Mouse (Mus musculus) embryonic facial prominence, embryonic 13.5 days (tissue): Measurements from ENCODE around the gene Nav2. TPM values are rescaled to one million over a fixed set of nuclear protein-coding genes. Genes with fewer than 3 reads are reported as not detected.

Experiments used
- ATAC-seq: fragments of 200-750 bp; cut with Nextera tagmentation; 2 replicates; pipeline ENCODE4 v1.8.0; 2017; ENCODE audit warnings: low read depth; ENCODE audit not compliant: insufficient number of reproducible peaks, insufficient read depth, low FRiP score, low TSS enrichment
- H3K27ac ChIP-seq: fragments of 300-500 bp; sonication (generic); 2 replicates; pipeline ENCODE4 v1.5.1; 2015; ENCODE audit warnings: moderate library complexity, mild to moderate bottlenecking, inconsistent platforms
- H3K27me3 ChIP-seq: fragments of 300-500 bp; sonication (generic); 2 replicates; pipeline ENCODE4 v1.6.1; 2015; ENCODE audit warnings: mild to moderate bottlenecking, inconsistent platforms
- H3K36me3 ChIP-seq: fragments of 300-500 bp; sonication (generic); 2 replicates; pipeline ENCODE4 v1.6.1; 2015; ENCODE audit warnings: mild to moderate bottlenecking, inconsistent platforms
- H3K4me1 ChIP-seq: fragments of 300-500 bp; sonication (generic); 2 replicates; pipeline ENCODE4 v1.6.1; 2015; ENCODE audit warnings: inconsistent platforms
- H3K4me2 ChIP-seq: fragments of 300-500 bp; sonication (generic); 2 replicates; pipeline ENCODE4 v1.6.1; 2015; ENCODE audit warnings: moderate library complexity, mild to moderate bottlenecking, inconsistent platforms
- H3K4me3 ChIP-seq: fragments of 300-500 bp; sonication (generic); 2 replicates; pipeline ENCODE4 v1.5.1; 2015; ENCODE audit warnings: mild to moderate bottlenecking, inconsistent platforms
- H3K9ac ChIP-seq: fragments of 300-500 bp; sonication (generic); 2 replicates; pipeline ENCODE4 v1.6.1; 2015; ENCODE audit warnings: mild to moderate bottlenecking, inconsistent platforms
- H3K9me3 ChIP-seq: fragments of 300-500 bp; sonication (generic); 2 replicates; pipeline ENCODE4 v1.6.1; 2016; ENCODE audit warnings: inconsistent platforms
- WGBS: fragments of 180-500 bp; shearing (Covaris S2); methylation state at CpG from one replicate; pipeline ENCODE4 v1.1.7; 2015; ENCODE audit warnings: mixed read lengths; 5-methylcytosine and 5-hydroxymethylcytosine counted together
- polyA plus RNA-seq: library from polyadenylated mRNA; unstranded; fragments of >200 nt; fragmentation: Nextera tagmentation; extraction: Ambion mirVana; gene quantifications from 2 replicates; pipeline ENCODE4 v1.2.1, GENCODE M21; 2015

Gene Nav2
- polyA plus RNA-seq, 1 experiment from 2014 or later: 22.1 TPM

- H3K4me2 ChIP-seq: no peak overlapping the region
- ATAC-seq: no peak
- no peak overlapping the region for H3K9ac ChIP-seq
- H3K27ac ChIP-seq: no peak overlapping the region
- peaks cover 16% of the 10 kb centered on the region for H3K4me1 ChIP-seq
- H3K4me3 ChIP-seq: no peak overlapping the region
- peaks cover 4% of the 10 kb centered on the region; the same call in 1 of the 2 replicates for H3K36me3 ChIP-seq
- no peaks in the 10 kb centered on the region for H3K27me3 ChIP-seq
- 88% methylated on average over 4 of the region's 4 CpGs for WGBS
- H3K9me3 ChIP-seq: no peaks in the 10 kb centered on the region
Measured at GRCm38 (mm10) chr7:49493210-49493609, 584.7 kb downstream of the Nav2 start.

- no peak overlapping the region for H3K4me3 ChIP-seq
- 89% methylated on average over 6 of the region's 6 CpGs for WGBS
- no peak for ATAC-seq
- no peak overlapping the region for H3K9ac ChIP-seq
- no peaks in the 10 kb centered on the region for H3K9me3 ChIP-seq
- H3K27me3 ChIP-seq: no peaks in the 10 kb centered on the region
- H3K27ac ChIP-seq: no peak overlapping the region
- H3K4me1 ChIP-seq: peaks cover 16% of the 10 kb centered on the region
- H3K4me2 ChIP-seq: no peak overlapping the region
- H3K36me3 ChIP-seq: peaks cover 4% of the 10 kb centered on the region; the same call in 1 of the 2 replicates
Measured at GRCm38 (mm10) chr7:49494654-49495053, 586.1 kb downstream of the Nav2 start.

- H3K4me1 ChIP-seq: peaks cover 16% of the 10 kb centered on the region
- H3K27me3 ChIP-seq: no peaks in the 10 kb centered on the region
- no peaks in the 10 kb centered on the region for H3K9me3 ChIP-seq
- H3K9ac ChIP-seq: no peak overlapping the region
- 20% methylated on average over 11 of the region's 11 CpGs for WGBS
- H3K36me3 ChIP-seq: peaks cover 4% of the 10 kb centered on the region; the same call in 1 of the 2 replicates
- H3K4me3 ChIP-seq: no peak overlapping the region
- ATAC-seq: no peak
- no peak overlapping the region for H3K4me2 ChIP-seq
- no peak overlapping the region for H3K27ac ChIP-seq
Measured at GRCm38 (mm10) chr7:49496111-49496510, 587.6 kb downstream of the Nav2 start.

- peaks cover 4% of the 10 kb centered on the region; the same call in 1 of the 2 replicates for H3K36me3 ChIP-seq
- no peak overlapping the region for H3K4me3 ChIP-seq
- H3K9me3 ChIP-seq: no peaks in the 10 kb centered on the region
- H3K4me1 ChIP-seq: peaks cover 16% of the 10 kb centered on the region
- H3K27me3 ChIP-seq: no peaks in the 10 kb centered on the region
- H3K4me2 ChIP-seq: peak overlapping the region; percentile 31; the same call in 1 of the 2 replicates
- no peak overlapping the region for H3K27ac ChIP-seq
- 15% methylated on average over 13 of the region's 13 CpGs for WGBS
- peak; percentile 34; the same call in 1 of the 2 replicates for ATAC-seq
- H3K9ac ChIP-seq: no peak overlapping the region
Measured at GRCm38 (mm10) chr7:49496766-49497425, 588.4 kb downstream of the Nav2 start.

GRCm38 (mm10) chr7:49497426-49497892, 588.9 kb downstream of the Nav2 start:
- ATAC-seq: no peak
- Histone ChIP-seq H3K4me1 (peaks cover 16% of the 10 kb centered on the region), H3K27me3 (no peaks in the 10 kb centered on the region), H3K4me2 (peak overlapping the region; percentile 31; the same call in 1 of the 2 replicates), H3K36me3 (0 out of 2 replicates have a peak, but pooled peaks cover 4% of the 10 kb centered on the region), H3K9me3 (no peaks in the 10 kb centered on the region), H3K9ac (no peak overlapping the region), H3K27ac (no peak overlapping the region), H3K4me3 (no peak overlapping the region)
- 58% methylated on average over 4 of the region's 4 CpGs for WGBS

GRCm38 (mm10) chr7:49499598-49499997, 591.1 kb downstream of the Nav2 start:
- H3K9me3 ChIP-seq: no peaks in the 10 kb centered on the region
- no peaks in the 10 kb centered on the region for H3K27me3 ChIP-seq
- H3K36me3 ChIP-seq: no peaks in the 10 kb centered on the region
- 83% methylated on average over 6 of the region's 6 CpGs for WGBS
- ATAC-seq: no peak
- no peak overlapping the region for H3K9ac ChIP-seq
- peaks cover 26% of the 10 kb centered on the region for H3K4me1 ChIP-seq
- H3K4me2 ChIP-seq: no peak overlapping the region
- no peak overlapping the region for H3K27ac ChIP-seq
- H3K4me3 ChIP-seq: no peak overlapping the region

- no peaks in the 10 kb centered on the region for H3K36me3 ChIP-seq
- no peaks in the 10 kb centered on the region for H3K9me3 ChIP-seq
- no peak overlapping the region for H3K27ac ChIP-seq
- H3K9ac ChIP-seq: no peak overlapping the region
- no peaks in the 10 kb centered on the region for H3K27me3 ChIP-seq
- H3K4me1 ChIP-seq: peaks cover 33% of the 10 kb centered on the region
- H3K4me3 ChIP-seq: no peak overlapping the region
- 95% methylated on average over 5 of the region's 5 CpGs for WGBS
- H3K4me2 ChIP-seq: no peak overlapping the region
- ATAC-seq: no peak
Measured at GRCm38 (mm10) chr7:49500916-49501315, 592.4 kb downstream of the Nav2 start.

- H3K4me3 ChIP-seq: no peak overlapping the region
- WGBS: 70% methylated on average over 8 of the region's 8 CpGs
- H3K9me3 ChIP-seq: no peaks in the 10 kb centered on the region
- H3K9ac ChIP-seq: no peak overlapping the region
- H3K4me1 ChIP-seq: peaks cover 17% of the 10 kb centered on the region
- ATAC-seq: no peak
- H3K27me3 ChIP-seq: no peaks in the 10 kb centered on the region
- no peaks in the 10 kb centered on the region for H3K36me3 ChIP-seq
- H3K27ac ChIP-seq: no peak overlapping the region
- no peak overlapping the region for H3K4me2 ChIP-seq
Measured at GRCm38 (mm10) chr7:49503419-49503818, 594.9 kb downstream of the Nav2 start.

- H3K4me2 ChIP-seq: no peak overlapping the region
- H3K9me3 ChIP-seq: no peaks in the 10 kb centered on the region
- H3K9ac ChIP-seq: no peak overlapping the region
- no peaks in the 10 kb centered on the region for H3K27me3 ChIP-seq
- no peak for ATAC-seq
- H3K4me1 ChIP-seq: peaks cover 17% of the 10 kb centered on the region
- H3K36me3 ChIP-seq: no peaks in the 10 kb centered on the region
- H3K4me3 ChIP-seq: no peak overlapping the region
- 47% methylated on average over 2 of the region's 2 CpGs for WGBS
- H3K27ac ChIP-seq: no peak overlapping the region
Measured at GRCm38 (mm10) chr7:49503881-49504280, 595.4 kb downstream of the Nav2 start.

GRCm38 (mm10) chr7:49504297-49504696, 595.8 kb downstream of the Nav2 start:
- no peak overlapping the region for H3K9ac ChIP-seq
- H3K36me3 ChIP-seq: no peaks in the 10 kb centered on the region
- H3K27ac ChIP-seq: no peak overlapping the region
- peaks cover 17% of the 10 kb centered on the region for H3K4me1 ChIP-seq
- 15% methylated on average over 3 of the region's 3 CpGs for WGBS
- H3K4me2 ChIP-seq: no peak overlapping the region
- ATAC-seq: no peak
- no peak overlapping the region for H3K4me3 ChIP-seq
- H3K9me3 ChIP-seq: no peaks in the 10 kb centered on the region
- H3K27me3 ChIP-seq: no peaks in the 10 kb centered on the region

GRCm38 (mm10) chr7:49505024-49505423, 596.5 kb downstream of the Nav2 start:
- H3K27me3 ChIP-seq: no peaks in the 10 kb centered on the region
- no peak overlapping the region for H3K4me2 ChIP-seq
- no peaks in the 10 kb centered on the region for H3K36me3 ChIP-seq
- no peak overlapping the region for H3K4me3 ChIP-seq
- H3K9ac ChIP-seq: no peak overlapping the region
- WGBS: 23% methylated on average over 2 of the region's 3 CpGs
- no peaks in the 10 kb centered on the region for H3K9me3 ChIP-seq
- peaks cover 21% of the 10 kb centered on the region for H3K4me1 ChIP-seq
- H3K27ac ChIP-seq: no peak overlapping the region
- ATAC-seq: no peak

- Histone ChIP-seq H3K9me3 (no peaks in the 10 kb centered on the region), H3K27ac (no peak overlapping the region), H3K4me3 (no peak overlapping the region), H3K4me2 (no peak overlapping the region), H3K27me3 (no peaks in the 10 kb centered on the region), H3K4me1 (peaks cover 26% of the 10 kb centered on the region), H3K9ac (no peak overlapping the region), H3K36me3 (no peaks in the 10 kb centered on the region)
- no peak for ATAC-seq
- WGBS: 70% methylated on average over 12 of the region's 12 CpGs
Measured at GRCm38 (mm10) chr7:49506085-49506820, 597.7 kb downstream of the Nav2 start.
